Mouse (Mus musculus) midbrain, postnatal 0 days (tissue): Measurements from ENCODE around the gene Zfp867. TPM values are rescaled to one million over a fixed set of nuclear protein-coding genes. Genes with fewer than 3 reads are reported as not detected.

ENCODE experiments used
- ATAC-seq: fragments of 200-750 bp; cut with Nextera tagmentation; 2 replicates; pipeline ENCODE4 v1.8.0; 2017; ENCODE audit warnings: moderate number of reproducible peaks, mild to moderate bottlenecking, moderate TSS enrichment, moderate library complexity; ENCODE audit not compliant: low FRiP score
- DNase-seq: peaks from one replicate; pipeline ENCODE4 v3.0.0-alpha.2; 2015; ENCODE audit warnings: low spot score
- H3K27ac ChIP-seq: fragments of 300-500 bp; sonication (generic); 2 replicates; pipeline ENCODE4 v1.5.1; 2014; ENCODE audit warnings: low read depth, mild to moderate bottlenecking, low read length, mixed read lengths
- H3K27me3 ChIP-seq: fragments of 300-500 bp; sonication (generic); 2 replicates; pipeline ENCODE4 v1.6.1; 2014; ENCODE audit warnings: low read length, control low read depth, mixed read lengths; ENCODE audit not compliant: insufficient read depth
- H3K36me3 ChIP-seq: fragments of 300-500 bp; sonication (generic); 2 replicates; pipeline ENCODE4 v1.6.1; 2014; ENCODE audit warnings: low read length, control low read depth, mixed read lengths; ENCODE audit not compliant: insufficient read depth
- H3K4me1 ChIP-seq: fragments of 300-500 bp; sonication (generic); 2 replicates; pipeline ENCODE4 v1.6.1; 2014; ENCODE audit warnings: mild to moderate bottlenecking, control low read depth, antibody characterized with exemption, low read length, mixed read lengths; ENCODE audit not compliant: insufficient read depth
- H3K4me2 ChIP-seq: fragments of 300-500 bp; sonication (generic); 2 replicates; pipeline ENCODE4 v1.6.1; 2014; ENCODE audit warnings: low read depth, mild to moderate bottlenecking, low read length, mixed read lengths; ENCODE audit not compliant: poor library complexity, severe bottlenecking
- H3K4me3 ChIP-seq: fragments of 300-500 bp; sonication (generic); 2 replicates; pipeline ENCODE4 v1.5.1; 2014; ENCODE audit warnings: low read depth, mild to moderate bottlenecking, low read length, moderate library complexity
- H3K9ac ChIP-seq: fragments of 300-500 bp; sonication (generic); replicated peaks from 2 replicates; pipeline ENCODE4 v1.6.1; 2014; ENCODE audit warnings: mild to moderate bottlenecking, low read length, moderate library complexity, mixed read lengths; ENCODE audit not compliant: poor library complexity, severe bottlenecking
- H3K9me3 ChIP-seq: fragments of 300-500 bp; sonication (generic); 2 replicates; pipeline ENCODE4 v1.6.1; 2016; ENCODE audit warnings: low read length, control low read depth
- CTCF ChIP-seq: IDR thresholded peaks from 2 replicates; pipeline ENCODE4 v1.5.1; 2016; ENCODE audit warnings: antibody characterized with exemption, mild to moderate bottlenecking
- WGBS: fragments of 180-500 bp; shearing (Covaris S2); extraction: QIAGEN DNeasy Blood & Tissue Kit; methylation state at CpG from one replicate; pipeline ENCODE4 v1.1.7; 2014; 5-methylcytosine and 5-hydroxymethylcytosine counted together
- polyA plus RNA-seq: library from polyadenylated mRNA; unstranded; fragments of >200 nt; fragmentation: Nextera tagmentation; extraction: Ambion mirVana; gene quantifications from 2 replicates; pipeline ENCODE4 v1.2.1, GENCODE M21; 2015
- total RNA-seq: library from RNA; depleted of rRNA; stranded (reverse); fragments of >200 nt; gene quantifications from 2 replicates; pipeline ENCODE4 v1.2.3, GENCODE M21; 2014; rRNA removed

The Zfp867 gene
- total and polyA plus RNA-seq, 2 experiments from 2014 or later, result 6.4 to 7.6 TPM

DNA sequence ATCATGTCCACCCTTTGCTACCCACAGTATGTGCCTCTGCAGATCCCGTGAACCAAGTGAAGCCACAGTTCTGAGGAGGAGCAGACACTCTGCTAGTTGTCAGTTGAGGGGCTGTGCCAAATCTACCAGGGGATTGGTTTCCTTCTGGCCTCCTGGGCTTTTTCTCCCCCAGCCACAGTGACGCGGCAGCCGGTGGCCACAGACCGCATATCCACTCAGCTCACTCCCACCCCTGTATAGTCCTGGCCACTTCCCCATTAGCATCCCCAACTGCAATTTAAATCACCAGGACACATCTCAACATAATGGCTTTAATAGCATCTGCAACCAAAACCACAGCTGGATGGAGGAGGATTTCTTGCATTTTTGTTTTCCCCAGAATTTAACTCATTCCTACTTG, 53.6 kb downstream of the Zfp867 start:
- H3K4me2 ChIP-seq, result no peak overlapping the region
- H3K4me3 ChIP-seq, result no peak overlapping the region
- DNase-seq (no peak), ATAC-seq (no peak)
- no peaks in the 10 kb centered on the region for H3K9me3 ChIP-seq
- no peak overlapping the region for H3K27ac ChIP-seq
- no peaks in the 10 kb centered on the region for H3K4me1 ChIP-seq
- 90% methylated on average over 5 of the region's 5 CpGs for WGBS
- no peak for TF ChIP-seq CTCF
- no peaks in the 10 kb centered on the region for H3K27me3 ChIP-seq
- H3K9ac ChIP-seq, result no peak overlapping the region
- peaks cover 60% of the 10 kb centered on the region for H3K36me3 ChIP-seq

DNA sequence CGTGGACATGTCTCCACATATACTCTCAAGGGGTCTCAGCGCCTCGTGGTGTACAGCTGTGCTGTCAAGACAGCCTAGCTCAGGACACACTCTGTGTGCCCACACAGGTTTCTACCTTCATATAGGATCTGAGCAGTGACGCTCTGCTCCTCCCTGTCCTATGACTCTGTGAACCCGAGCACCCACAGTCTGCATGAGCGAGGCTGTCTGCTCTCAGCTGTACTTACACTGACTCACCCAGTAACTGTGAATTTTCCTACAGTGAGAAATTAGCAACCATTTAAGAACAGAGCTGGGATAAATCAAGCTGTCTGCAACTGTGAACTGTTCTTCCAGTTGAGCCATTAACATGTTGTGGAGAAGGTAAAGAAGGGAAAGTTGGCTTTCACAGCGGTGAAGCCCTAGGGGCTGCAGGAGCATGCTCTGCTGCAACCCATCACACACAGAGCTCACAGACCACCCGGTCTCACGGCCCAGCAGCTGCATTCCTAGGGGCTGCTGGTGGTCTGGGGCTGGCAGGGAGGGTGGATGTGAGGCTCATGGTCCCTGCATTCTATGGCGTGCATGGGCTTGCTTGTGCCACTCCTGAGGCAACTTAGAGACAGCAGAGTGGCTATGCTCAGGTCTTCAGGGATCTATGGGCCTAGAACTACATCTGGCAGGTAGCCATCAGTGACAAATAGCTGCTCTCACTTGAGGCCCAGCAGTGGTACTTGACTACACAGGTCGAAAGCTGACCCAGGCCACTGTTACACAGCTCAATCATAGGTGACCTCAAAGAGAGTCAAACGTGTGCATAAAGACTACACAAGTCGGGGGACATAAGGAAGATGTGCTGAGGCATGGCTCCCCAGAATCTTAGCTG, 59.0 kb downstream of the Zfp867 start:
- no peak overlapping the region for H3K27ac ChIP-seq

DNA sequence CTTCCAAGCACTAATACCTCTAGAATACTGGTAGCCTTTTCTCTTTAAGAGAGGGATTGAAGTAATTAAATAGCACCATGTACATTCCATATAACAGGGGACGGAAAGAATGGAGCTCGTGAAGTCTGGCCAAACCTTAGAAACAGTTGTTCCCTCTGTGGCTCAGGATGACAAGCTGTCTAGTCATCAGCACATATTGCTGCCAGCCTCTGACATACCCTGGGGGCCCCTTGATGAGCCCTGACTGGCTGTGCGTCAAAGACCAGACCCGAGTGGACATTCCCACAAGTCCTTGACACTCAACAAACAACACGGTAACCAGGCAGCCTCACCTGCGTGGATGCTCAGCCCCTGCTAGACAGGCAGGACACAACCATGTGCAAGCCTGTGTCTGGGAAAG, 60.2 kb downstream of the Zfp867 start:
- 70% methylated on average over 6 of the region's 6 CpGs for WGBS
- Histone ChIP-seq H3K4me3 (no peak overlapping the region), H3K4me2 (no peak overlapping the region), H3K9me3 (no peaks in the 10 kb centered on the region), H3K4me1 (no peaks in the 10 kb centered on the region), H3K27me3 (no peaks in the 10 kb centered on the region), H3K9ac (no peak overlapping the region), H3K36me3 (peaks cover 40% of the 10 kb centered on the region), H3K27ac (no peak overlapping the region)
- ATAC-seq (no peak), DNase-seq (no peak)
- no peak for TF ChIP-seq CTCF

More for the DNA sequence above, 59.0 kb downstream of the Zfp867 start:
- Histone ChIP-seq H3K9me3 (no peaks in the 10 kb centered on the region), H3K4me2 (no peak overlapping the region), H3K9ac (no peak overlapping the region), H3K27me3 (no peaks in the 10 kb centered on the region), H3K4me3 (no peak overlapping the region), H3K36me3 (peaks cover 37% of the 10 kb centered on the region), H3K4me1 (no peaks in the 10 kb centered on the region)
- TF ChIP-seq CTCF, result no peak
- no peak for ATAC-seq
- DNase-seq, result no peak
- WGBS, result 87% methylated on average over 13 of the region's 13 CpGs

Other genes with a start within 250 kb of the Zfp867 start
- 372 and 409 TPM in 2 replicates for gene Arf1, start 244.2 kb downstream of the Zfp867 start, total RNA-seq
- gene Arf1, start 244.2 kb downstream of the Zfp867 start, polyA plus RNA-seq, result 626 and 656 TPM in 2 replicates
- gene Wnt3a, start 181.7 kb downstream of the Zfp867 start, total RNA-seq, result 0.16 TPM in 1 of 2 replicates, not detected in the other
- 0.10 TPM in 1 of 2 replicates, not detected in the other for gene Wnt3a, start 181.7 kb downstream of the Zfp867 start, polyA plus RNA-seq
- gene Wnt9a, start 165.5 kb downstream of the Zfp867 start, total RNA-seq, result 4.2 and 5.6 TPM in 2 replicates
- 2.3 and 2.9 TPM in 2 replicates for gene Wnt9a, start 165.5 kb downstream of the Zfp867 start, polyA plus RNA-seq
- not detected in 2 replicates for gene Prss38, start 96.8 kb downstream of the Zfp867 start, total RNA-seq
- 0.22 TPM in 1 of 2 replicates, not detected in the other for gene Prss38, start 96.8 kb downstream of the Zfp867 start, polyA plus RNA-seq
- gene Jmjd4, start 22.4 kb downstream of the Zfp867 start, total RNA-seq, result 38.0 and 39.8 TPM in 2 replicates
- gene Jmjd4, start 22.4 kb downstream of the Zfp867 start, polyA plus RNA-seq, result 22.7 and 24.0 TPM in 2 replicates
- gene Snap47, start 21.3 kb downstream of the Zfp867 start, total RNA-seq, result 465 and 467 TPM in 2 replicates
- 588 and 631 TPM in 2 replicates for gene Snap47, start 21.3 kb downstream of the Zfp867 start, polyA plus RNA-seq
- gene Zkscan17, start 54.3 kb upstream of the Zfp867 start, total RNA-seq, result 20.2 and 30.4 TPM in 2 replicates
- gene Zkscan17, start 54.3 kb upstream of the Zfp867 start, polyA plus RNA-seq, result 13.3 and 14.7 TPM in 2 replicates
- gene Nlrp3, start 69.1 kb upstream of the Zfp867 start, total RNA-seq, result 0.27 TPM in 1 of 2 replicates, not detected in the other
- gene Nlrp3, start 69.1 kb upstream of the Zfp867 start, polyA plus RNA-seq, result 0.07 and 0.11 TPM in 2 replicates
- gene Olfr222, start 103.8 kb upstream of the Zfp867 start, total RNA-seq, result not detected in 2 replicates
- gene Olfr222, start 103.8 kb upstream of the Zfp867 start, polyA plus RNA-seq, result not detected in 2 replicates
- gene Olfr223, start 120.8 kb upstream of the Zfp867 start, total RNA-seq, result not detected in 2 replicates
- gene Olfr223, start 120.8 kb upstream of the Zfp867 start, polyA plus RNA-seq, result not detected in 2 replicates
- 157 and 172 TPM in 2 replicates for gene Mprip, start 188.8 kb upstream of the Zfp867 start, total RNA-seq
- gene Mprip, start 188.8 kb upstream of the Zfp867 start, polyA plus RNA-seq, result 49.3 and 53.3 TPM in 2 replicates